Mouse (Mus musculus) lung, adult 2 months (tissue): Measurements from ENCODE around the gene Slc25a38.

Experiments used
- CTCF ChIP-seq: fragments of 200-500 bp; IDR thresholded peaks from 2 replicates; pipeline ENCODE4 v1.5.1; 2011; ENCODE audit warnings: mild to moderate bottlenecking, low read length, control low read depth; ENCODE audit not compliant: insufficient read depth
- POLR2A ChIP-seq: fragments of 200-500 bp; IDR thresholded peaks from 2 replicates; pipeline ENCODE4 v1.6.1; 2011; ENCODE audit warnings: low read depth, mild to moderate bottlenecking, control low read depth, low read length, borderline replicate concordance; ENCODE audit errors: extremely low read depth

- TF ChIP-seq CTCF, result no peak
- TF ChIP-seq POLR2A, result no peak
Measured at GRCm38 (mm10) chr9:120112472-120112871, 2.3 kb downstream of the Slc25a38 start.
